Mouse (Mus musculus): Measurements from ENCODE around the gene Mad2l2. TPM values are rescaled to one million over a fixed set of nuclear protein-coding genes. Genes with fewer than 3 reads are reported as not detected.

Mad2l2 gene
- polyA plus RNA-seq, 1 experiment from 2014 or later = 89.9 TPM

- ATAC-seq (ENCODE audit: low FRiP score) = peak; percentile 36; the same call in 1 of the 2 replicates
- peaks cover 7% of the 10 kb centered on the region for H3K4me1 ChIP-seq
- H3K4me2 ChIP-seq (replicated peaks) = no peak overlapping the region
These were observed 62.6 kb downstream of the Mad2l2 start for GRCm38 (mm10) chr4:148192707-148193245.

GRCm38 (mm10) chr4:148194400-148194799 lies 64.2 kb downstream of the Mad2l2 start:
- Histone ChIP-seq H3K4me3 (no peak overlapping the region), H3K4me1 (peaks cover 15% of the 10 kb centered on the region), H3K9me3 (replicated peaks) (no peaks in the 10 kb centered on the region), H3K27ac (no peak overlapping the region), H3K4me2 (replicated peaks) (no peak overlapping the region), H3K9ac (no peak overlapping the region), H3K27me3 (peaks cover 8% of the 10 kb centered on the region; the same call in 1 of the 2 replicates), H3K36me3 (no peaks in the 10 kb centered on the region)
- no peak for ATAC-seq (ENCODE audit: low FRiP score)

More at GRCm38 (mm10) chr4:148192707-148193245, 62.6 kb downstream of the Mad2l2 start:
- Histone ChIP-seq H3K36me3 (no peaks in the 10 kb centered on the region), H3K9ac (no peak overlapping the region), H3K27ac (no peak overlapping the region), H3K4me3 (no peak overlapping the region), H3K27me3 (peaks cover 3% of the 10 kb centered on the region; the same call in 1 of the 2 replicates), H3K9me3 (replicated peaks) (no peaks in the 10 kb centered on the region)
- WGBS = 32% methylated on average over 11 of the region's 11 CpGs

Small RNA genes within 50 kb of the gene (microRNA-seq; reads per million reads assigned to microRNA genes)
- not detected for gene Mir7022

Other genes starting within 250 kb of the Mad2l2 start
- gene Mfn2, start 225.7 kb upstream of the Mad2l2 start, polyA plus RNA-seq (2016; fragmentation: Nextera tagmentation; extraction: Ambion mirVana) = 69.7 and 73.1 TPM in 2 replicates
- gene Plod1, start 193.6 kb upstream of the Mad2l2 start, polyA plus RNA-seq (2016; fragmentation: Nextera tagmentation; extraction: Ambion mirVana) = 41.7 and 46.3 TPM in 2 replicates
- 26.7 and 27.7 TPM in 2 replicates for gene 2510039O18Rik, start 189.5 kb upstream of the Mad2l2 start, polyA plus RNA-seq (2016; fragmentation: Nextera tagmentation; extraction: Ambion mirVana)
- 0.57 TPM in 1 of 2 replicates, not detected in the other for gene Nppb, start 144.6 kb upstream of the Mad2l2 start, polyA plus RNA-seq (2016; fragmentation: Nextera tagmentation; extraction: Ambion mirVana)
- gene Nppa, start 129.7 kb upstream of the Mad2l2 start, polyA plus RNA-seq (2016; fragmentation: Nextera tagmentation; extraction: Ambion mirVana) = 1.6 and 1.9 TPM in 2 replicates
- 27.5 and 28.7 TPM in 2 replicates for gene Clcn6, start 91.6 kb upstream of the Mad2l2 start, polyA plus RNA-seq (2016; fragmentation: Nextera tagmentation; extraction: Ambion mirVana)
- gene Mthfr, start 91.3 kb upstream of the Mad2l2 start, polyA plus RNA-seq (2016; fragmentation: Nextera tagmentation; extraction: Ambion mirVana) = 34.5 and 34.9 TPM in 2 replicates
- 10.3 and 11.9 TPM in 2 replicates for gene Agtrap, start 42.4 kb upstream of the Mad2l2 start, polyA plus RNA-seq (2016; fragmentation: Nextera tagmentation; extraction: Ambion mirVana)
- gene Draxin, start 314 bp downstream of the Mad2l2 start, polyA plus RNA-seq (2016; fragmentation: Nextera tagmentation; extraction: Ambion mirVana) = 11.6 and 12.8 TPM in 2 replicates
- 15.2 and 15.9 TPM in 2 replicates for gene Fbxo6, start 21.8 kb downstream of the Mad2l2 start, polyA plus RNA-seq (2016; fragmentation: Nextera tagmentation; extraction: Ambion mirVana)
- 77.6 and 80.6 TPM in 2 replicates for gene Fbxo44, start 30.1 kb downstream of the Mad2l2 start, polyA plus RNA-seq (2016; fragmentation: Nextera tagmentation; extraction: Ambion mirVana)
- gene Fbxo2, start 30.2 kb downstream of the Mad2l2 start, polyA plus RNA-seq (2016; fragmentation: Nextera tagmentation; extraction: Ambion mirVana) = 3.3 and 10.9 TPM in 2 replicates
- gene Disp3, start 157.6 kb downstream of the Mad2l2 start, polyA plus RNA-seq (2016; fragmentation: Nextera tagmentation; extraction: Ambion mirVana) = 13.2 and 14.7 TPM in 2 replicates

Data from hindbrain, embryonic 12.5 days (tissue).